Mouse (Mus musculus) thymus, postnatal 36 days (tissue): ENCODE data around the gene Fam53b.

Experiments
- DNase-seq, 2 experiments: peaks; one replicate each; pipeline ENCODE4 v3.0.0; 2022; ENCODE audit warnings: mixed read lengths in 2 of 2

The Fam53b gene

GRCm38 (mm10) chr7:132787496-132788190 is 26.0 kb downstream of the Fam53b start:
- no peak for DNase-seq

GRCm38 (mm10) chr7:132787022-132787421 is 26.7 kb downstream of the Fam53b start:
- DNase-seq: no peak

- DNase-seq: no peak
Measured at GRCm38 (mm10) chr7:132786522-132786921, 27.2 kb downstream of the Fam53b start.

GRCm38 (mm10) chr7:132786011-132786410 is 27.7 kb downstream of the Fam53b start:
- no peak for DNase-seq

- DNase-seq: no peak
Measured at GRCm38 (mm10) chr7:132784101-132784500, 29.6 kb downstream of the Fam53b start.

GRCm38 (mm10) chr7:132781850-132782249 is 31.8 kb downstream of the Fam53b start:
- no peak for DNase-seq

- no peak for DNase-seq
Measured at GRCm38 (mm10) chr7:132781130-132781814, 32.4 kb downstream of the Fam53b start.

GRCm38 (mm10) chr7:132780611-132781010 is 33.1 kb downstream of the Fam53b start:
- no peak for DNase-seq

- no peak for DNase-seq
Measured at GRCm38 (mm10) chr7:132778630-132779029, 35.1 kb downstream of the Fam53b start.

GRCm38 (mm10) chr7:132777728-132778453 is 35.8 kb downstream of the Fam53b start:
- no peak for DNase-seq

- no peak for DNase-seq
Measured at GRCm38 (mm10) chr7:132777117-132777516, 36.6 kb downstream of the Fam53b start.

- DNase-seq: no peak
Measured at GRCm38 (mm10) chr7:132776338-132777111, 37.2 kb downstream of the Fam53b start.

GRCm38 (mm10) chr7:132775922-132776321 is 37.8 kb downstream of the Fam53b start:
- DNase-seq: no peak

- no peak for DNase-seq
Measured at GRCm38 (mm10) chr7:132775333-132775732, 38.4 kb downstream of the Fam53b start.

- peak; percentile 47 to 64 for DNase-seq
Measured at GRCm38 (mm10) chr7:132773011-132773705, 40.5 kb downstream of the Fam53b start.

GRCm38 (mm10) chr7:132772440-132772839 is 41.2 kb downstream of the Fam53b start:
- peak; percentile 41 to 53 for DNase-seq

GRCm38 (mm10) chr7:132768498-132769344 is 45.0 kb downstream of the Fam53b start:
- DNase-seq: no peak

- peak in 1 of 2 experiments; percentile 9 for DNase-seq
Measured at GRCm38 (mm10) chr7:132767999-132768370, 45.7 kb downstream of the Fam53b start.

- DNase-seq: no peak
Measured at GRCm38 (mm10) chr7:132767233-132767998, 46.3 kb downstream of the Fam53b start.

- DNase-seq: no peak
Measured at GRCm38 (mm10) chr7:132766235-132766871, 47.3 kb downstream of the Fam53b start.
